Comparison of ENCODE assay signal across 12 mouse cellular contexts in genomic region chrX:37903727-37904126, GRCm38 (mm10). TPM values are rescaled to one million over a fixed set of nuclear protein-coding genes. Genes with fewer than 3 reads are reported as not detected.
DNase-seq lines count a peak whose midpoint lies in the region.
"Had no signal": no experiment of that assay in that cellular context is flagged by ENCODE, and none has a peak within 500 bp of the region (broad histone marks: within the 10 kb centered on the region; RNA-seq: fewer than 3 reads in every experiment).

No protein-coding gene starts in this region.

- H3K27me3 ChIP-seq in embryonic facial prominence, embryonic 10.5 days (replicated peaks; ENCODE audit: low read depth, poor library complexity, severe bottlenecking), result no peaks in the 10 kb centered on the region
- H3K27me3 ChIP-seq: forebrain, embryonic 12.5 days; liver, embryonic 12.5 days had no signal

- H3K4me1 ChIP-seq in embryonic facial prominence, embryonic 10.5 days, result no peaks in the 10 kb centered on the region
- H3K4me1 ChIP-seq: forebrain, embryonic 12.5 days; liver, embryonic 12.5 days had no signal

- H3K9me3 ChIP-seq in embryonic facial prominence, embryonic 10.5 days, result no peaks in the 10 kb centered on the region
- H3K9me3 ChIP-seq: forebrain, embryonic 12.5 days; liver, embryonic 12.5 days had no signal

- H3K36me3 ChIP-seq in embryonic facial prominence, embryonic 10.5 days (replicated peaks), result no peaks in the 10 kb centered on the region
- H3K36me3 ChIP-seq: forebrain, embryonic 12.5 days; liver, embryonic 12.5 days had no signal

- H3K4me3 ChIP-seq in embryonic facial prominence, embryonic 10.5 days, result no peak overlapping the region
- H3K4me3 ChIP-seq: forebrain, embryonic 12.5 days; liver, embryonic 12.5 days had no signal

- WGBS in embryonic facial prominence, embryonic 10.5 days, result 73% methylated on average over 5 of the region's 5 CpGs

- no peak overlapping the region for H3K27ac ChIP-seq in embryonic facial prominence, embryonic 10.5 days (replicated peaks)
- H3K27ac ChIP-seq: forebrain, embryonic 12.5 days; liver, embryonic 12.5 days had no signal

- DNase-seq in embryo, embryonic 10 days (ENCODE audit: low spot score), result peak; percentile 6
- no peak for DNase-seq in embryo, embryonic 9.5 days (ENCODE audit: extremely low spot score)
- peak; percentile 5 for DNase-seq in kidney, postnatal 10 days
- DNase-seq in kidney, postnatal 14 days, result no peak
- DNase-seq in A20 (ENCODE audit: low read depth, low spot score), result peak; percentile 4
- DNase-seq in embryonic facial prominence, embryonic 10.5 days (ENCODE audit: low spot score), result peak; percentile 8
- DNase-seq in thymus, postnatal 4 days, result no peak
- DNase-seq in cerebellum, adult 9-10 months, result no peak
- DNase-seq: gastrocnemius, postnatal 10 days had no signal

RNA-seq across cellular contexts. Expression of gene Rhox9, which starts 2.2 kb away (rescaled TPM):
- not detected in 2 replicates for polyA plus RNA-seq in embryonic facial prominence, embryonic 10.5 days (2016; fragmentation: Nextera tagmentation; extraction: Ambion mirVana)
- polyA plus RNA-seq: forebrain, embryonic 12.5 days; liver, embryonic 12.5 days; stomach, embryonic 14.5 days had no signal

RNA-seq across cellular contexts. Expression of gene Rhox7b, which starts 6.7 kb away (rescaled TPM):
- not detected in 2 replicates for polyA plus RNA-seq in embryonic facial prominence, embryonic 10.5 days (2016; fragmentation: Nextera tagmentation; extraction: Ambion mirVana)
- polyA plus RNA-seq: forebrain, embryonic 12.5 days; liver, embryonic 12.5 days; stomach, embryonic 14.5 days had no signal

RNA-seq across cellular contexts. Expression of gene Rhox8, which starts 25.0 kb away (rescaled TPM):
- not detected in 2 replicates for polyA plus RNA-seq in embryonic facial prominence, embryonic 10.5 days (2016; fragmentation: Nextera tagmentation; extraction: Ambion mirVana)
- polyA plus RNA-seq: liver, embryonic 12.5 days; stomach, embryonic 14.5 days had no signal

Comparison
In these comparisons a context has a peak if more than half of its experiments do, and no peak if none do; other contexts are left out.
1. DNase-seq: peak in embryo, embryonic 10 days (single experiment), kidney, postnatal 10 days (single experiment), A20 (single experiment) and embryonic facial prominence, embryonic 10.5 days (single experiment); none in embryo, embryonic 9.5 days (single experiment), kidney, postnatal 14 days (single experiment), thymus, postnatal 4 days (single experiment) and cerebellum, adult 9-10 months (single experiment).